Comparison of ENCODE assay signal across 33 mouse cellular contexts in genomic region chr1:42416539-42417218, GRCm38 (mm10).
A peak's percentile ranks its signal among the peaks of the same experiment; 100 is the strongest.
DNase-seq lines count a peak whose midpoint lies in the region; ATAC-seq and TF ChIP-seq lines count a peak whose summit lies in the region.
"Had no signal": no experiment of that assay in that cellular context is flagged by ENCODE, and none has a peak within 500 bp of the region (broad histone marks: within the 10 kb centered on the region; RNA-seq: fewer than 3 reads in every experiment).

No protein-coding gene starts in this region.

- no peak for ATAC-seq in forebrain, postnatal 0 days
- ATAC-seq in neural tube, embryonic 12.5 days (ENCODE audit: low FRiP score, low read depth) = peak; percentile 69; the same call in 1 of the 2 replicates
- ATAC-seq in hindbrain, postnatal 0 days = no peak
- ATAC-seq: activated CD4-positive, CD25-positive, alpha-beta regulatory T cell, adult 4 months; forebrain, embryonic 13.5 days; intestine, postnatal 0 days; lung, postnatal 0 days had no signal

- H3K4me3 ChIP-seq in forebrain, embryonic 10.5 days = no peak overlapping the region
- no peak overlapping the region for H3K4me3 ChIP-seq in forebrain, postnatal 0 days (ENCODE audit: low read depth, low read length)
- H3K4me3 ChIP-seq in neural tube, embryonic 12.5 days = no peak overlapping the region
- no peak overlapping the region for H3K4me3 ChIP-seq in hindbrain, postnatal 0 days (ENCODE audit: low read length)
- H3K4me3 ChIP-seq: erythroblast, embryonic 14.5 days; forebrain, embryonic 13.5 days; heart, embryonic 13.5 days; limb, embryonic 10.5 days; limb, embryonic 15.5 days; liver, embryonic 13.5 days; myocyte had no signal

- H3K27me3 ChIP-seq in forebrain, embryonic 10.5 days (ENCODE audit: poor library complexity, severe bottlenecking) = peaks cover 24% of the 10 kb centered on the region
- no peaks in the 10 kb centered on the region for H3K27me3 ChIP-seq in forebrain, postnatal 0 days (ENCODE audit: insufficient read depth, low read length)
- H3K27me3 ChIP-seq in neural tube, embryonic 12.5 days (replicated peaks) = no peaks in the 10 kb centered on the region
- H3K27me3 ChIP-seq in hindbrain, postnatal 0 days (ENCODE audit: insufficient read depth, low read length) = no peaks in the 10 kb centered on the region
- H3K27me3 ChIP-seq: CH12.LX; liver, embryonic 13.5 days had no signal

- H3K4me2 ChIP-seq in forebrain, postnatal 0 days (ENCODE audit: low read depth) = no peak overlapping the region
- H3K4me2 ChIP-seq in neural tube, embryonic 12.5 days (replicated peaks) = peak overlapping the region; percentile 27
- peak overlapping the region; percentile 24; the same call in 1 of the 2 replicates for H3K4me2 ChIP-seq in hindbrain, postnatal 0 days (ENCODE audit: low read depth, low read length)
- H3K4me2 ChIP-seq: forebrain, embryonic 13.5 days; heart, embryonic 13.5 days; limb, embryonic 15.5 days; liver, embryonic 13.5 days had no signal

- 79% methylated on average over 8 of the region's 8 CpGs for WGBS in forebrain, embryonic 10.5 days
- 55% methylated on average over 8 of the region's 8 CpGs for WGBS in forebrain, postnatal 0 days
- WGBS in neural tube, embryonic 12.5 days = 56% methylated on average over 8 of the region's 8 CpGs
- WGBS in hindbrain, postnatal 0 days = 59% methylated on average over 8 of the region's 8 CpGs

- no peak for TF ChIP-seq CTCF in forebrain, postnatal 0 days (IDR thresholded peaks at IDR 0.05; ENCODE audit: low read depth)
- TF ChIP-seq CTCF in hindbrain, postnatal 0 days (IDR thresholded peaks at IDR 0.05; ENCODE audit: low read depth) = no peak

- peaks cover 21% of the 10 kb centered on the region for H3K4me1 ChIP-seq in forebrain, embryonic 10.5 days
- H3K4me1 ChIP-seq in forebrain, postnatal 0 days (ENCODE audit: insufficient read depth) = no peaks in the 10 kb centered on the region
- H3K4me1 ChIP-seq in neural tube, embryonic 12.5 days = peaks cover 15% of the 10 kb centered on the region; the same call in 1 of the 2 replicates
- no peaks in the 10 kb centered on the region for H3K4me1 ChIP-seq in hindbrain, postnatal 0 days (ENCODE audit: insufficient read depth, low read length)
- H3K4me1 ChIP-seq: limb, embryonic 15.5 days; liver, embryonic 13.5 days had no signal

- H3K27ac ChIP-seq in forebrain, embryonic 10.5 days = peak overlapping the region; percentile 40; the same call in 1 of the 2 replicates
- no peak overlapping the region for H3K27ac ChIP-seq in forebrain, postnatal 0 days (ENCODE audit: low read depth, low read length)
- H3K27ac ChIP-seq in neural tube, embryonic 12.5 days = no peak overlapping the region
- no peak overlapping the region for H3K27ac ChIP-seq in hindbrain, postnatal 0 days
- H3K27ac ChIP-seq: forebrain, embryonic 13.5 days; heart, embryonic 13.5 days; limb, embryonic 10.5 days; limb, embryonic 15.5 days; liver, embryonic 13.5 days; macrophage; stomach, postnatal 0 days had no signal

- H3K36me3 ChIP-seq in forebrain, embryonic 10.5 days (replicated peaks) = no peaks in the 10 kb centered on the region
- no peaks in the 10 kb centered on the region for H3K36me3 ChIP-seq in forebrain, postnatal 0 days (ENCODE audit: insufficient read depth)
- H3K36me3 ChIP-seq in neural tube, embryonic 12.5 days = no peaks in the 10 kb centered on the region
- no peaks in the 10 kb centered on the region for H3K36me3 ChIP-seq in hindbrain, postnatal 0 days (ENCODE audit: insufficient read depth, low read length)
- H3K36me3 ChIP-seq: heart, embryonic 13.5 days; limb, embryonic 10.5 days; limb, embryonic 15.5 days; liver, embryonic 13.5 days had no signal

- DNase-seq in forebrain, embryonic 10.5 days (ENCODE audit: extremely low spot score, low spot score) = no peak
- no peak for DNase-seq in forebrain, postnatal 0 days
- no peak for DNase-seq in neural tube, embryonic 10.5 days (ENCODE audit: extremely low spot score, low spot score)
- DNase-seq in hindbrain, postnatal 0 days (ENCODE audit: low spot score) = no peak
- no peak for DNase-seq in heart, postnatal 4 days
- DNase-seq in thymus, postnatal 0 days (ENCODE audit: low spot score) = no peak
- no peak for DNase-seq in right cerebral cortex, postnatal 10 days (ENCODE audit: low spot score in 2 of 2)
- DNase-seq: adrenal gland, postnatal 10 days; cerebellum, adult 18-20 months; gastrocnemius, postnatal 36 days; heart, postnatal 10 days; kidney, adult 9 months; kidney, postnatal 14 days; layer of hippocampus, adult 9-11 months; liver, embryonic 13.5 days; lung, adult 18-20 months; right cerebral cortex, adult 18-20 months; right cerebral cortex, postnatal 4 days; thymus, adult 18-20 months; thymus, postnatal 36 days had no signal

- H3K9me3 ChIP-seq in forebrain, embryonic 10.5 days = no peaks in the 10 kb centered on the region
- no peaks in the 10 kb centered on the region for H3K9me3 ChIP-seq in forebrain, postnatal 0 days (ENCODE audit: low read length)
- H3K9me3 ChIP-seq in neural tube, embryonic 12.5 days = no peaks in the 10 kb centered on the region
- no peaks in the 10 kb centered on the region for H3K9me3 ChIP-seq in hindbrain, postnatal 0 days (ENCODE audit: low read length)
- H3K9me3 ChIP-seq: forebrain, embryonic 13.5 days; heart, embryonic 13.5 days; limb, embryonic 10.5 days; limb, embryonic 15.5 days; liver, embryonic 13.5 days had no signal

- H3K9ac ChIP-seq in forebrain, postnatal 0 days = no peak overlapping the region
- no peak overlapping the region for H3K9ac ChIP-seq in neural tube, embryonic 12.5 days
- no peak overlapping the region for H3K9ac ChIP-seq in hindbrain, postnatal 0 days (replicated peaks; ENCODE audit: low read length)
- H3K9ac ChIP-seq: forebrain, embryonic 13.5 days; heart, embryonic 13.5 days; limb, embryonic 15.5 days; liver, embryonic 13.5 days had no signal
